Mouse (Mus musculus) MEL (cell line): ENCODE measurements around the gene Mrln. TPM values are rescaled to one million over a fixed set of nuclear protein-coding genes. Genes with fewer than 3 reads are reported as not detected.

Experiments used
- DNase-seq: peaks from one replicate; pipeline ENCODE4 v3.0.0; 2011; ENCODE audit warnings: low read depth, low spot score
- H3K27ac ChIP-seq: 2 replicates; pipeline ENCODE4 v1.5.1; 2012; ENCODE audit warnings: low read depth, mild to moderate bottlenecking, control low read depth, low read length, moderate library complexity; ENCODE audit not compliant: control insufficient read depth
- H3K27me3 ChIP-seq, 2 experiments: fragments of 150-350 bp in 1 of 2; sonication (generic) in 1 of 2; 2 replicates each; pipeline ENCODE4 v1.6.1; 2012; ENCODE audit warnings: low read length in 2 of 2, mild to moderate bottlenecking in 2 of 2, improper control_type of control experiment in 1 of 2, moderate library complexity in 1 of 2; ENCODE audit not compliant: insufficient read depth in 2 of 2, control insufficient read depth in 1 of 2
- H3K36me3 ChIP-seq, 2 experiments: 2 replicates each; pipeline ENCODE4 v1.6.1; 2012 to 2014; ENCODE audit warnings: low read length in 2 of 2, improper control_type of control experiment in 1 of 2, inconsistent platforms in 1 of 2, mild to moderate bottlenecking in 1 of 2; ENCODE audit not compliant: insufficient read depth in 2 of 2, control insufficient read depth in 1 of 2
- H3K4me1 ChIP-seq, 2 experiments: fragments of 150-350 bp in 1 of 2; sonication (generic) in 1 of 2; 2 replicates each; pipeline ENCODE4 v1.6.1; 2012; ENCODE audit warnings: low read length in 2 of 2, improper control_type of control experiment in 1 of 2, mild to moderate bottlenecking in 1 of 2; ENCODE audit not compliant: insufficient read depth in 2 of 2, control insufficient read depth in 1 of 2
- H3K4me3 ChIP-seq, 2 experiments: fragments of 150-350 bp in 1 of 2; sonication (generic) in 1 of 2; 2 replicates each; pipeline ENCODE4 v1.5.1; 2012; ENCODE audit warnings: low read depth in 2 of 2, low read length in 2 of 2, mild to moderate bottlenecking in 2 of 2, moderate library complexity in 2 of 2, control low read depth in 1 of 2, improper control_type of control experiment in 1 of 2; ENCODE audit not compliant: control insufficient read depth in 1 of 2, insufficient read depth in 1 of 2
- H3K79me2 ChIP-seq: 2 replicates; pipeline ENCODE4 v1.6.1; 2012; ENCODE audit warnings: mild to moderate bottlenecking, low read length, moderate library complexity; ENCODE audit not compliant: control insufficient read depth, poor library complexity, insufficient read depth
- H3K9ac ChIP-seq: 2 replicates; pipeline ENCODE4 v1.6.1; 2012; ENCODE audit warnings: low read depth, mild to moderate bottlenecking, control low read depth, low read length, moderate library complexity; ENCODE audit not compliant: control insufficient read depth, poor library complexity, severe bottlenecking
- H3K9me3 ChIP-seq: fragments of 150-350 bp; sonication (generic); replicated peaks from 2 replicates; pipeline ENCODE4 v1.6.1; 2012; ENCODE audit warnings: mild to moderate bottlenecking, low read length, improper control_type of control experiment, moderate library complexity; ENCODE audit not compliant: insufficient read depth
- CTCF ChIP-seq, 3 experiments: IDR thresholded peaks in 2 of 3; conservative IDR thresholded peaks in 1 of 3; 2 replicates each; pipeline ENCODE4 v1.5.1; 2011 to 2012; ENCODE audit warnings: low read length in 3 of 3, low read depth in 2 of 3, mild to moderate bottlenecking in 2 of 3, improper control_type of control experiment in 1 of 3, inconsistent platforms in 1 of 3, mixed read lengths in 1 of 3, moderate library complexity in 1 of 3; ENCODE audit not compliant: control insufficient read depth in 1 of 3, insufficient read depth in 1 of 3, poor library complexity in 1 of 3, severe bottlenecking in 1 of 3
- E2F4 ChIP-seq: IDR thresholded peaks from 2 replicates; pipeline ENCODE4 v1.6.1; 2011; ENCODE audit warnings: low read depth, low read length, improper control_type of control experiment, borderline replicate concordance
- ETS1 ChIP-seq: IDR thresholded peaks from 2 replicates; pipeline ENCODE4 v1.6.1; 2012; ENCODE audit warnings: low read depth, mild to moderate bottlenecking, inconsistent platforms, low read length, improper control_type of control experiment, moderate library complexity
- GATA1 ChIP-seq: IDR thresholded peaks from 2 replicates; pipeline ENCODE4 v1.6.1; 2011; ENCODE audit warnings: low read depth, low read length, improper control_type of control experiment
- JUND ChIP-seq: IDR thresholded peaks from 2 replicates; pipeline ENCODE4 v1.6.1; 2011; ENCODE audit warnings: low read depth, mild to moderate bottlenecking, improper control_type of control experiment, low read length
- KAT2A ChIP-seq: conservative IDR thresholded peaks from 2 replicates; pipeline ENCODE4 v1.6.1; 2012; ENCODE audit warnings: low read depth, low read length, improper control_type of control experiment, inconsistent platforms
- MAFK ChIP-seq: IDR thresholded peaks from 2 replicates; pipeline ENCODE4 v1.6.1; 2011; ENCODE audit warnings: low read depth, mild to moderate bottlenecking, low read length, improper control_type of control experiment, borderline replicate concordance
- MAX ChIP-seq: IDR thresholded peaks from 2 replicates; pipeline ENCODE4 v1.6.1; 2011; ENCODE audit warnings: low read length, improper control_type of control experiment
- MAZ ChIP-seq: IDR thresholded peaks from 2 replicates; pipeline ENCODE4 v1.6.1; 2012; ENCODE audit warnings: low read depth, mild to moderate bottlenecking, inconsistent platforms, low read length, improper control_type of control experiment
- MXI1 ChIP-seq: IDR thresholded peaks from 2 replicates; pipeline ENCODE4 v1.6.1; 2011; ENCODE audit warnings: mild to moderate bottlenecking, low read depth, low read length, improper control_type of control experiment
- MYB ChIP-seq: IDR thresholded peaks from 2 replicates; pipeline ENCODE4 v1.6.1; 2011; ENCODE audit warnings: mild to moderate bottlenecking, low read depth, low read length, improper control_type of control experiment
- POLR2A ChIP-seq, 2 experiments: IDR thresholded peaks; 2 replicates each; pipeline ENCODE4 v1.6.1; 2011 to 2012; ENCODE audit warnings: low read length in 2 of 2, mild to moderate bottlenecking in 2 of 2, control low read depth in 1 of 2, improper control_type of control experiment in 1 of 2, low read depth in 1 of 2, moderate library complexity in 1 of 2; ENCODE audit not compliant: control insufficient read depth in 1 of 2, insufficient read depth in 1 of 2, poor library complexity in 1 of 2
- POLR2AphosphoS2 ChIP-seq: IDR thresholded peaks from 2 replicates; pipeline ENCODE4 v1.6.1; 2011; ENCODE audit warnings: low read length, improper control_type of control experiment
- RAD21 ChIP-seq: IDR thresholded peaks from 2 replicates; pipeline ENCODE4 v1.6.1; 2011; ENCODE audit warnings: mild to moderate bottlenecking, low read depth, low read length, improper control_type of control experiment
- SMC3 ChIP-seq: IDR thresholded peaks from 2 replicates; pipeline ENCODE4 v1.6.1; 2011; ENCODE audit warnings: low read depth, low read length, improper control_type of control experiment
- TAL1 ChIP-seq: IDR thresholded peaks from 2 replicates; pipeline ENCODE4 v1.6.1; 2012; ENCODE audit warnings: mild to moderate bottlenecking, inconsistent platforms, low read length, moderate library complexity, mixed read lengths
- TCF12 ChIP-seq: IDR thresholded peaks from 2 replicates; pipeline ENCODE4 v1.6.1; 2014; ENCODE audit warnings: low read depth, mild to moderate bottlenecking, inconsistent platforms, low read length, improper control_type of control experiment, moderate library complexity
- USF1 ChIP-seq: IDR thresholded peaks from 2 replicates; pipeline ENCODE4 v1.6.1; 2014; ENCODE audit warnings: low read depth, mild to moderate bottlenecking, inconsistent platforms, low read length, improper control_type of control experiment, moderate library complexity
- ZC3H11A ChIP-seq: IDR thresholded peaks from 2 replicates; pipeline ENCODE4 v1.6.1; 2012; ENCODE audit warnings: low read depth, mild to moderate bottlenecking, inconsistent platforms, low read length, improper control_type of control experiment
- ZKSCAN1 ChIP-seq: IDR thresholded peaks from 2 replicates; pipeline ENCODE4 v1.6.1; 2012; ENCODE audit warnings: low read depth, mild to moderate bottlenecking, inconsistent platforms, low read length, improper control_type of control experiment, moderate library complexity
- ZMIZ1 ChIP-seq: IDR thresholded peaks from 2 replicates; pipeline ENCODE4 v1.6.1; 2012; ENCODE audit warnings: low read depth, mild to moderate bottlenecking, inconsistent platforms, low read length, improper control_type of control experiment, moderate library complexity
- polyA plus RNA-seq, 2 experiments: library from polyadenylated mRNA; stranded (reverse) in 1 of 2; unstranded in 1 of 2; fragments of >175 nt in 1 of 2; fragments of >200 nt in 1 of 2; gene quantifications; 2 replicates each; pipeline versions ENCODE4 v1.2.1 to v1.2.4; 2012; ENCODE audit warnings: low replicate concordance in 2 of 2, low read depth in 1 of 2; ENCODE audit not compliant: insufficient read length in 2 of 2, insufficient read depth in 1 of 2, missing spikeins in 1 of 2
- total RNA-seq: library from RNA; depleted of rRNA; stranded (reverse); fragments of 300-350 nt; gene quantifications from 2 replicates; pipeline ENCODE4 v1.2.3, GENCODE M21; 2012; rRNA removed

Gene Mrln
- not detected in 2 replicates for total RNA-seq
- not detected for polyA plus RNA-seq

DNA sequence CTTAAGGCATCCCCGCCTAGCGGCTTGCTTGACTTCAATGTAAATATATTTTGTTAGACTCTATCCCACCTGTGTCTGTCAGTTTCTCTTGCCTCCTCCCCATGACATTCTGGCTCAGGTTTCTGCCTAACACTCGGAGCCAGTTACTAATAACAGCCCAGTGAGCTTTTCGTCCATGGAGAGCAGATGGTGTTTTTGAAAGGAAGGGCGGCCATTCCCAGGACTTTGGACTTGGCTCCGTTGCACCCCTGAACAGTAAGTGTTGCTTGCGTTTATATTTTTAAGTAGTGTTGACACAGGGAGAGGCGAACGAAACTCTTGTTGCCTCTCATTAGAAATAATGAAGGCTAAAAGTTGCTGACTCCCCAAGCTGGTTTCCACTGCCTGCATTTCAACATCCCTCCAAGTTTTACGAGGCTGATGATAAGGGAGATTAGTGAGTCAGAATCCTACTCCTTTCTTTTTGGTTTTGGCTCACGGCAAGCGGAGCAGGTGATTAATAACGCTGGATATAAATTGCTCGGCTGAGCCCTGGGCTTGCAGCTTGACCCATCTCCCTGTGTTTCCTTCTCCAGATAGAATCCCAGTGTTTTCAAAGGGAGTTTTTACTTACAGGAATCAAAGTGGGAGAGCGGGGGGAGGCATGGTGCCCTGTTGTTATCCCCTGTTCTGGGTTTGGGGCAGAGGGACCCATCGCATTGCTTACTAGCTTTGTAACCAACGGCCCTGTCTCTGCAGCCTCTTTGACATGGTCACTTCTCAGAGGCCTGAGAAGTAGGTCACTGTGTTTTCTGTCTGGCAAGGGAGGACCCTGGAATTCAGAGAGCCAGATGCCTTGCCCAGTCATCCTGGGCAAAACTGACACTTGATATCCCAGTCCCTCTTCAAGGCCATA, at the start of gene Mrln:
Mrln (plus strand) TSS at position 160 of the 895 bp plus-strand sequence.
- no peak for TF ChIP-seq ZMIZ1
- TF ChIP-seq POLR2A (IDR thresholded peaks at IDR 0.05; ENCODE audit: control insufficient read depth in 1 of 2, insufficient read depth in 1 of 2, low read depth in 1 of 2, low read length in 2 of 2, poor library complexity in 1 of 2), result no peak
- no peak for TF ChIP-seq TCF12
- TF ChIP-seq TAL1, result no peak
- no peak for TF ChIP-seq ZKSCAN1
- no peak for TF ChIP-seq KAT2A
- TF ChIP-seq SMC3, result no peak
- no peak for TF ChIP-seq USF1
- no peak for TF ChIP-seq MAFK
- no peak for TF ChIP-seq E2F4
- TF ChIP-seq JUND, result no peak
- TF ChIP-seq GATA1, result no peak
- TF ChIP-seq ETS1, result no peak
- Histone ChIP-seq H3K27me3 (no peaks in the 10 kb centered on the region), H3K36me3 (no peaks in the 10 kb centered on the region), H3K9ac (no peak within 1 kb of the TSS), H3K4me3 (no peak within 1 kb of the TSS), H3K4me1 (peaks cover 0 to 3% of the 10 kb centered on the region in 2 experiments; a peak in 1 of 4 replicates), H3K9me3 (no peaks in the 10 kb centered on the region), H3K79me2 (no peaks in the 10 kb centered on the region), H3K27ac (no peak within 1 kb of the TSS)
- DNase-seq, result no peak

DNA sequence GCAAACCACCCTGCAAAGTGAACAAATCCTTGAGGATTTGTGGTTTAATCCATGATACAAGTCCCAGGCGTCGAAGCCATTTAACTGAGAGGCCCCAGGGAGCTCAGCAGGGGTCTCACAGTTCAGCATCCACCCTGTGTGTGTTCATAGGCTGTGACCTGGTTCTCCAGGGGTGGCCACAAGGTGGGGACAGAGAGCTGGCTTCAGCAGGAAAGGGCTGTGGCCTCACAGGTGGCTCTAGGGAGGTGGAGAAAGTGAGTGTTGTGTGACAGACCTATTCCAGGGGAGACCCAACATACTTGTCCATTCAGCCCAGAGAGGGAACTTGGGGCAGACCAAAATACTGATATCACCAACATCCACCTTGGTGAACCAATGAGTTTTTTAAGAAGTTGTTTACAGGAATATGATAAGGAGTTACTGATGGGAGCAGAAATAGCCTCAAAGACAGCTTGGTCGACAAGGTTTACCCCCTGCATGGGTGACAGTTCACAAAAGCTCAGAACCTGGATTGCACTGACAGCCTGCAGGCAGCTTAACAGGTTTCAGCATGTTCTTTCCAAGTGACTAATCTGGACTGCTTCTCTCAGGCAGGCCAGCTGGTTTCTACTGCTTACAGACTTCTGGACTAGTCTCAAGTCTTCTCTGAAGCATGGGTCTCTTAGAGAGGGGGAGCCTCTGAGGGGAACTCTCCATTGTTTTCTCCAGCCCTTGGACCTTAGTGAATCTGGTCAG, 47.9 kb upstream of the Mrln start:
- no peak overlapping the region for H3K4me3 ChIP-seq
- H3K79me2 ChIP-seq, result no peaks in the 10 kb centered on the region
- H3K9ac ChIP-seq, result no peak overlapping the region
- DNase-seq, result peak; percentile 36
- H3K27ac ChIP-seq, result no peak overlapping the region
- H3K36me3 ChIP-seq, result peaks cover 0 to 4% of the 10 kb centered on the region in 2 experiments; a peak in 2 of 4 replicates
- no peaks in the 10 kb centered on the region for H3K9me3 ChIP-seq
- H3K4me1 ChIP-seq, result no peaks in the 10 kb centered on the region
- TF ChIP-seq RAD21 (peak; percentile 16), POLR2AphosphoS2 (no peak), MXI1 (no peak), SMC3 (peak; percentile 38), MAX (no peak), USF1 (no peak), MYB (no peak), CTCF (IDR thresholded peaks at IDR 0.05 in 2 of 3, conservative IDR thresholded peaks at IDR 0.05 in 1 of 3; ENCODE audit: control insufficient read depth in 1 of 3, insufficient read depth in 1 of 3, low read depth in 2 of 3, low read length in 3 of 3, poor library complexity in 1 of 3, severe bottlenecking in 1 of 3) (peak; percentile 40 to 61 (median 49); a peak in 5 of 6 replicates), TAL1 (no peak), ZC3H11A (0 out of 2 replicates have a peak, but pooled peaks have one; percentile 5), MAZ (no peak), MAFK (no peak)
- H3K27me3 ChIP-seq, result no peaks in the 10 kb centered on the region
